Mouse (Mus musculus) embryonic fibroblast, embryonic 13.5 days (primary cell): Measurements from ENCODE around the gene Gad2. TPM values are rescaled to one million over a fixed set of nuclear protein-coding genes. Genes with fewer than 3 reads are reported as not detected.
A peak's percentile ranks its signal among the peaks of the same experiment; 100 is the strongest.

Source experiments
- H3K27ac ChIP-seq: 2 replicates; pipeline ENCODE4 v1.5.1; 2012; ENCODE audit warnings: low read length, control low read depth, inconsistent platforms; ENCODE audit not compliant: insufficient read depth
- H3K4me1 ChIP-seq: 2 replicates; pipeline ENCODE4 v1.6.1; 2011; ENCODE audit warnings: low read length; ENCODE audit not compliant: control insufficient read depth, insufficient read depth
- H3K4me3 ChIP-seq: 2 replicates; pipeline ENCODE4 v1.5.1; 2011; ENCODE audit warnings: mild to moderate bottlenecking, control low read depth, low read length; ENCODE audit not compliant: insufficient read depth
- CTCF ChIP-seq: IDR thresholded peaks from 2 replicates; pipeline ENCODE4 v1.5.1; 2011; ENCODE audit warnings: mild to moderate bottlenecking, control low read depth, low read length, moderate library complexity, borderline replicate concordance; ENCODE audit not compliant: insufficient read depth
- POLR2A ChIP-seq: IDR thresholded peaks from 2 replicates; pipeline ENCODE4 v1.6.1; 2011; ENCODE audit warnings: low read depth, mild to moderate bottlenecking, control low read depth, low read length, moderate library complexity
- polyA plus RNA-seq: library from polyadenylated mRNA; stranded (reverse); fragments of >200 nt; gene quantifications from 2 replicates; pipeline ENCODE4 v1.2.4, GENCODE M21; 2011; ENCODE audit warnings: low read depth; ENCODE audit not compliant: missing spikeins, insufficient read length

Gene Gad2
- polyA plus RNA-seq, 1 experiment, result 0.09 TPM

DNA sequence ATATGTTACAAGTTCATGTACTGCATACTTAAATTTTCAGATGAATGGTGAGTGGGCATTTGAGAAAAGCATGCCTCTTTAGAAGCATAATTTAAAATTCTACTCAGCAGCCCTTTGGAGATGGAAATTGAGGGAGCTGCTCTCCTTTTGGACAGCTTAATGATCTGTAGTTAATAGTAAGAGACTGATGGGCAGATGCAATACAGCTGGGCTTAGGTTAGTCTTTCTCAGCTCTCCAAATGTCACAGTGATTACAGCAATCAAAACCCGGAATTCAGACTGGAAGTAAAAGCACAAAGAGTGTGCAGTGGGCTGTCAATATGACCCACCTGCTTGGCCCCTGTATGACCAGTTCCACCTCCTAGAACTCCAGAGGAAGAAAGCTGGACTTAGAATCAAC, 24.1 kb downstream of the Gad2 start:
- Histone ChIP-seq H3K4me1 (peaks cover 2% of the 10 kb centered on the region; the same call in 1 of the 2 replicates), H3K27ac (no peak overlapping the region), H3K4me3 (no peak overlapping the region)
- no peak for TF ChIP-seq CTCF
- TF ChIP-seq POLR2A, result no peak

GRCm38 (mm10) chr2:22648394-22648793, 26.4 kb downstream of the Gad2 start:
- TF ChIP-seq POLR2A, result no peak
- TF ChIP-seq CTCF, result no peak
- Histone ChIP-seq H3K27ac (no peak overlapping the region), H3K4me1 (peaks cover 10% of the 10 kb centered on the region), H3K4me3 (no peak overlapping the region)

DNA sequence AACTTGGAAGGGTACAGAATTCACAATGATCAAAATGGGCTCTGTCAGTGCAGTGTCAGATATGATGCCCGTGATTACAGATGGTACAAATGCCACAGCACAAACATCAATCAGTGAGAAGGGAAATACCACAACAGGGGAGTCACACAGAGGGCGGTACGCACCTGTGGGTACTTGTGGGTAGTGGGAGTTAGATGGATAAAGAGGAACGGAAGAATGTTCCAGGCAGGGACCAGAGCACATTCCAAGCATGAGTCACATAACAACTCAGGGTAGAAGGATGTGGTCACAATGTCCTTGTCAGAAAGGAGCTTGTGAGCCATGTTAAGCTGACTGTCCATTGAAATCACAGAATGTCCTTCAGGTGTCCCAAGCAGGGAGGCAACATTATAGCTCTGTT, 29.8 kb downstream of the Gad2 start:
- Histone ChIP-seq H3K27ac (no peak overlapping the region), H3K4me1 (peaks cover 10% of the 10 kb centered on the region), H3K4me3 (no peak overlapping the region)
- no peak for TF ChIP-seq CTCF
- no peak for TF ChIP-seq POLR2A

DNA sequence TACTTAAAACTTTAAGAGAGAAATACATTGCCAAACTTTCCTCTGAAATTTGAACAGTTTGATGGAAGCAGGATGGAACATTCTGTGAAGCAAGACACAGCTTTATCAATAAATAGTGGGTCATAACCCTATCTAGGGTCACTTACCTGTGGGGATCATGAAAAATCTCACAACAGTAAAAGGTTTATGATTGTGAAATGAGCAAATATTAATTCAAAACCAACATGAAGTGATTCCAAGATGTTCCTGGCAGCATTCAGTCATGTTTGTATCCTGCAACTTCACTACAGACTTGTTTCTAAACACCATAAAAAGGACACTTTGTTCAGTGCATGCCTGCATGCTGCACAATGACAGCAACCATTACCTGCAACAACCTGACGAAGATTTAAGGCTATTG, 41.7 kb downstream of the Gad2 start:
- H3K4me1 ChIP-seq, result no peaks in the 10 kb centered on the region
- no peak overlapping the region for H3K4me3 ChIP-seq
- no peak overlapping the region for H3K27ac ChIP-seq
- TF ChIP-seq CTCF (no peak), POLR2A (no peak)

DNA sequence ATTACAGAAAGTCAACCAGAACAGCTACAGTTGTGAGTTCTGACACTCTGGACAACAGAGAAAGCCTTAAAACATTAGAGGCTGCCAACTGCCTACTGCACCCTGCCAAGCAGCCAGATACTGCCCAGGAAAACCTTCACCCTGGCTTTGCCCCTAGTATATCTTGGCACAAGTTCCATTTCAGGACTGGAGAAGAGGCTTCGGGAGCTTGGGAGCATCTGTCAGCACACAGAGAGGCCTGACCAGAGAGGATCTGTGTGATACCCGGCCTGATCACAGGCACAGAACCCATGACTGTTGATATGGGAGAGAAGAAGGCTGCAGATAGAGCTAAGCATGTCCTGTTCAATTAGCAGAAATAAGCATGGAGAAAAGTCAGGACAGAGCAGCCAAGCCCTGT, 48.4 kb downstream of the Gad2 start:
- no peak overlapping the region; the same call in 1 of the 2 replicates for H3K27ac ChIP-seq
- H3K4me1 ChIP-seq, result peaks cover 14% of the 10 kb centered on the region
- no peak overlapping the region for H3K4me3 ChIP-seq
- no peak for TF ChIP-seq POLR2A
- TF ChIP-seq CTCF, result no peak

GRCm38 (mm10) chr2:22671348-22671747, 49.3 kb downstream of the Gad2 start:
- Histone ChIP-seq H3K4me3 (no peak overlapping the region), H3K4me1 (peaks cover 14% of the 10 kb centered on the region), H3K27ac (peak overlapping the region; percentile 71; the same call in 1 of the 2 replicates)
- TF ChIP-seq POLR2A (no peak), CTCF (no peak)

DNA sequence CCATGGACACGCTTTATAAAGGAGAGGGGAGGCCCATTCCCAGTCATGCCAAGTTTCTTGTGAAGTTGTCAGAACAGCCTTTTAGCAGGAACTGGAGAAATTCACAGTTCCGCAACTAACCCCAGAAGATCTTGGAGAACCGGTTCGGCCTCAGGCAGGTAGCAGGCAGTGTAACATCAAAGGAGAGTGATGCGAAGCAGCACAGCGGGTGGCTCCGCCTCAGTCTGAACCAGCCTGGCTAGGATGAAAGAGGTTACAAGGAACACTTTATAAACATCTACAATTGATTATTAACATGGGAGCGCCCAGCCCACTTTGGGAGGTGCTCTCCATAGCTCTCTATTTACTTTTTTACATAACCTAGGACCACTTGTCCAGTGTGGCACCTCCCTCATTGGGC, 55.1 kb downstream of the Gad2 start:
- Histone ChIP-seq H3K4me3 (no peak overlapping the region), H3K4me1 (no peaks in the 10 kb centered on the region; the same call in 1 of the 2 replicates), H3K27ac (no peak overlapping the region)
- TF ChIP-seq CTCF, result no peak
- TF ChIP-seq POLR2A, result no peak

GRCm38 (mm10) chr2:22679944-22680343, 57.9 kb downstream of the Gad2 start:
- Histone ChIP-seq H3K4me3 (no peak overlapping the region), H3K4me1 (no peaks in the 10 kb centered on the region), H3K27ac (no peak overlapping the region)
- no peak for TF ChIP-seq POLR2A
- no peak for TF ChIP-seq CTCF

GRCm38 (mm10) chr2:22689969-22690368, 68.0 kb downstream of the Gad2 start:
- H3K27ac ChIP-seq, result no peak overlapping the region
- no peak overlapping the region for H3K4me3 ChIP-seq

DNA sequence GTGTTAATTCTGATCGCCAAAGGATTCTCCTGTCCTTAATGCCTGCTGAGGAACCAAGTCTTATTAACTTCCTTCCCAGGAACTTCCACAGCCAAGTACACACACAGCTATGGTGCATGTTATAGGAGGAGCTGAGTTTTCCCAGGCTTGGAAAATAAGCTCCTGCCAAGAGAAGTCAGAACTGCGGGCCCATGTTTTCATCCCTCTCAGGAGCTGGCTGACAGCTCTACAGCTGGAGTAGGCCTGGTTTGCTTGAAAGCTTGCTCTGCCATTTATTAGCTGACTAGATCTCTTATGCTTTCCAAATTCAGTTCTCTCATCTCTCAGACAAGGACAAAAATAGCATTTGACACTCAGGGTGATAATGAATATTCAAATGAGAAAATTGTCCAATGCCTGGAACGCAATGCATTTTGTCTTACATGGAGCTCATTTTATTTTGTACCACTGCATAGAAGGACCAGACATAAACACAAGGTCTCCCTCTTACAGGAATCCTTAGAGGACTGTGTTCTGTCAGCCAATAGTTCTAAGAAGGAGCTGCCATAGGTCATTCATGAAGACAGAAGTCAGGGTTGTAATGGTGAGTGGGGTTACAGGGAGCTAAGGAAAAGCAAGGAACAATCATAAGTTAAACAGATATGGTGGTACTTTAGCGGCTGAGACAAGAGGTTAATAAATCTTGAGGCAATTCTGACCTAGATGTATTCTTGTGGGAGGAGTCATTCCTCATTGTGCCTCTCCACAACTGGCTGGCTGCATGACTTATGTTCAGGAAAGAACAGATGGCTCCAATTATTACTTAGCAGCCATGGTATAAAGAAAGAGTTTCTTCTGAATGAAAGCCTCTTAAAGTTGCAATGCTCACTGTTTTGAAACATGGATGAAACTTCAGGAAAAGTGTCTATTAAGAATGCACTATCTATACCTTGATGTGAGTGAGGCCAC, 83.0 kb downstream of the Gad2 start:
- no peaks in the 10 kb centered on the region for H3K4me1 ChIP-seq
- no peak overlapping the region for H3K4me3 ChIP-seq
- no peak for TF ChIP-seq POLR2A
- no peak for TF ChIP-seq CTCF
- no peak overlapping the region for H3K27ac ChIP-seq

More at GRCm38 (mm10) chr2:22689969-22690368, 68.0 kb downstream of the Gad2 start:
- H3K4me1 ChIP-seq, result no peaks in the 10 kb centered on the region
- TF ChIP-seq POLR2A, result no peak
- TF ChIP-seq CTCF, result no peak
